Mouse (Mus musculus) myocyte (in vitro differentiated cells): ENCODE measurements at regions not wholly inside any gene's neighbourhood (a gene's known extent, or its start where the extent isn't known, plus 50 kb on each side); places are given as distances from the start of the nearest gene placed in this dataset.

Experiments used
- CEBPB ChIP-seq: IDR thresholded peaks from 2 replicates; pipeline ENCODE4 v1.6.1; 2011; ENCODE audit warnings: mild to moderate bottlenecking, moderate library complexity; ENCODE audit not compliant: poor library complexity, insufficient read depth, severe bottlenecking
- MAX ChIP-seq: IDR thresholded peaks from one replicate; pipeline ENCODE4 v1.6.1; 2011; ENCODE audit warnings: low read depth, mild to moderate bottlenecking, control low read depth
- MYOD1 ChIP-seq, 3 experiments: IDR thresholded peaks; one replicate each; pipeline ENCODE4 v1.6.1; 2011; ENCODE audit warnings: control low read depth in 2 of 3, low read depth in 2 of 3, mild to moderate bottlenecking in 2 of 3, moderate library complexity in 1 of 3; ENCODE audit not compliant: insufficient read length in 2 of 3, control insufficient read depth in 1 of 3
- MYOG ChIP-seq, 3 experiments: IDR thresholded peaks; one replicate each; pipeline ENCODE4 v1.6.1; 2011; ENCODE audit warnings: control low read depth in 2 of 3, low read depth in 2 of 3, mild to moderate bottlenecking in 2 of 3; ENCODE audit not compliant: insufficient read length in 2 of 3, control insufficient read depth in 1 of 3, insufficient read depth in 1 of 3
- POLR2A ChIP-seq: IDR thresholded peaks from one replicate; pipeline ENCODE4 v1.6.1; 2011; ENCODE audit warnings: low read depth, mild to moderate bottlenecking, control low read depth, moderate library complexity; ENCODE audit not compliant: insufficient read length
- POLR2AphosphoS2 ChIP-seq: IDR thresholded peaks from one replicate; pipeline ENCODE4 v1.6.1; 2011; ENCODE audit warnings: low read depth, control low read depth; ENCODE audit not compliant: insufficient read length
- REST ChIP-seq: IDR thresholded peaks from one replicate; pipeline ENCODE4 v1.6.1; 2011; ENCODE audit warnings: mild to moderate bottlenecking, control low read depth, moderate library complexity; ENCODE audit not compliant: insufficient read depth, insufficient read length
- SRF ChIP-seq: IDR thresholded peaks from one replicate; pipeline ENCODE4 v1.6.1; 2011; ENCODE audit warnings: low read depth; ENCODE audit not compliant: control insufficient read depth, insufficient read length
- TCF12 ChIP-seq: IDR thresholded peaks from one replicate; pipeline ENCODE4 v1.6.1; 2011; ENCODE audit warnings: mild to moderate bottlenecking, control low read depth; ENCODE audit not compliant: poor library complexity, insufficient read depth, severe bottlenecking
- TCF3 ChIP-seq: IDR thresholded peaks from one replicate; pipeline ENCODE4 v1.6.1; 2011; ENCODE audit warnings: low read depth, control low read depth; ENCODE audit not compliant: insufficient read length
- USF1 ChIP-seq: IDR thresholded peaks from one replicate; pipeline ENCODE4 v1.6.1; 2011; ENCODE audit warnings: low read depth, mild to moderate bottlenecking, control low read depth, moderate library complexity

- no peak for TF ChIP-seq TCF12
- no peak for TF ChIP-seq TCF3
- no peak for TF ChIP-seq CEBPB
- TF ChIP-seq POLR2A, result no peak
- no peak for TF ChIP-seq MAX
- no peak for TF ChIP-seq SRF
- TF ChIP-seq MYOG (IDR thresholded peaks at IDR 0.05; ENCODE audit: control insufficient read depth in 1 of 3, insufficient read depth in 1 of 3, insufficient read length in 2 of 3, low read depth in 2 of 3), result no peak
- TF ChIP-seq POLR2AphosphoS2, result no peak
- TF ChIP-seq MYOD1 (IDR thresholded peaks at IDR 0.05; ENCODE audit: control insufficient read depth in 1 of 3, insufficient read length in 2 of 3, low read depth in 2 of 3), result no peak
- no peak for TF ChIP-seq USF1
- no peak for TF ChIP-seq REST
Observed at GRCm38 (mm10) chr6:4167757-4168156, 81.0 kb upstream of the Bet1 start.
